Mouse (Mus musculus) left cerebral cortex, postnatal 36 days (tissue): ENCODE data around the gene Tex264. TPM values are rescaled to one million over a fixed set of nuclear protein-coding genes. Genes with fewer than 3 reads are reported as not detected.
"Not testable (repeated sequence)": the region's sequence is repeated elsewhere in the genome, so short reads cannot be mapped to it uniquely, and the experiment has no call there.

ENCODE experiments used
- DNase-seq, 2 experiments: peaks; one replicate each; pipeline ENCODE4 v3.0.0; 2021 to 2022; ENCODE audit warnings: low spot score in 2 of 2, mixed read lengths in 1 of 2
- intact Hi-C: fragments of 180-260 bp; cut with DNase I; formaldehyde crosslinking; loops from one replicate; pipeline ENCODE4 v1.15.1; 2025
- total RNA-seq, 2 experiments: library from RNA; stranded (reverse); gene quantifications; 2 replicates each; pipeline ENCODE4 v1.2.3; 2021

Gene Tex264
- total RNA-seq, 2 experiments from 2014 or later = 104 to 109 TPM

- DNase-seq = no peak
- intact Hi-C loops = no loop called here
These were observed 11.9 kb downstream of the Tex264 start for GRCm38 (mm10) chr9:106673860-106674259.

- intact Hi-C loops = no loop called here
- DNase-seq = no peak
These were observed 20.9 kb downstream of the Tex264 start for GRCm38 (mm10) chr9:106664856-106665255.

GRCm38 (mm10) chr9:106664433-106664832 lies 21.3 kb downstream of the Tex264 start:
- intact Hi-C loops = no loop called here
- DNase-seq = peak; percentile 77 to 84

- intact Hi-C loops = no loop called here
- no peak for DNase-seq
These were observed 22.5 kb downstream of the Tex264 start for GRCm38 (mm10) chr9:106663200-106663599.

GRCm38 (mm10) chr9:106659935-106660334 lies 25.8 kb downstream of the Tex264 start:
- intact Hi-C loops = no loop called here
- DNase-seq = no peak

GRCm38 (mm10) chr9:106659441-106659840 lies 26.3 kb downstream of the Tex264 start:
- no peak for DNase-seq
- intact Hi-C loops = no loop called here

GRCm38 (mm10) chr9:106657592-106657991 lies 28.1 kb downstream of the Tex264 start:
- intact Hi-C loops = no loop called here

GRCm38 (mm10) chr9:106656820-106657219 lies 28.9 kb downstream of the Tex264 start:
- intact Hi-C loops = no loop called here

More at GRCm38 (mm10) chr9:106657592-106657991, 28.1 kb downstream of the Tex264 start:
- DNase-seq = no peak

GRCm38 (mm10) chr9:106655884-106656720 lies 29.6 kb downstream of the Tex264 start, which contains the start of gene Grm2:
Gene Grm2, minus strand, starts transcription at chr9:106656082.
- intact Hi-C loops = no loop called here
- peak in 1 of 2 experiments; percentile 63 for DNase-seq

More at GRCm38 (mm10) chr9:106656820-106657219, 28.9 kb downstream of the Tex264 start:
- DNase-seq = peak in 1 of 2 experiments; percentile 50

- DNase-seq = no peak
- intact Hi-C loops = no loop called here
These were observed 33.0 kb downstream of the Tex264 start for GRCm38 (mm10) chr9:106652720-106653119.

- no peak for DNase-seq
- intact Hi-C loops = no loop called here
These were observed 38.5 kb downstream of the Tex264 start for GRCm38 (mm10) chr9:106647226-106647625.

- no peak for DNase-seq
- intact Hi-C loops = no loop called here
These were observed 39.9 kb downstream of the Tex264 start for GRCm38 (mm10) chr9:106645684-106646271.

- DNase-seq = no peak
- intact Hi-C loops = loop anchor here (2.0 to 5.0 kb wide), 2 partner anchors 43 to 111 kb away; no protein-coding TSS in a partner anchor
These were observed 41.9 kb downstream of the Tex264 start for GRCm38 (mm10) chr9:106643787-106644186.

GRCm38 (mm10) chr9:106643128-106643527 lies 42.6 kb downstream of the Tex264 start:
- intact Hi-C loops = loop anchor here (2.0 to 5.0 kb wide), 2 partner anchors 42 to 111 kb away; no protein-coding TSS in a partner anchor
- peak; percentile 75 for DNase-seq

- DNase-seq = no peak
- intact Hi-C loops = loop anchor here (5.0 kb wide), 1 partner anchor 109 kb away; no protein-coding TSS in a partner anchor
These were observed 44.4 kb downstream of the Tex264 start for GRCm38 (mm10) chr9:106641346-106641745.

- DNase-seq = no peak
- intact Hi-C loops = no loop called here
These were observed 47.6 kb downstream of the Tex264 start for GRCm38 (mm10) chr9:106638154-106638553.

- DNase-seq = no peak
- intact Hi-C loops = no loop called here
These were observed 53.5 kb downstream of the Tex264 start for GRCm38 (mm10) chr9:106632185-106632584.

- DNase-seq, intact Hi-C loops: not testable (repeated sequence)
These were observed 57.9 kb downstream of the Tex264 start for GRCm38 (mm10) chr9:106627796-106628195.

GRCm38 (mm10) chr9:106626282-106626681 lies 59.4 kb downstream of the Tex264 start, which contains the start of gene Iqcf6:
Gene Iqcf6, plus strand, starts transcription at chr9:106626582.
- no peak for DNase-seq
- intact Hi-C loops = no loop called here

- no peak for DNase-seq
- intact Hi-C loops = no loop called here
These were observed 68.2 kb downstream of the Tex264 start for GRCm38 (mm10) chr9:106617496-106617895.
